Mouse (Mus musculus): Measurements from ENCODE around the gene Mapk10. TPM values are rescaled to one million over a fixed set of nuclear protein-coding genes. Genes with fewer than 3 reads are reported as not detected.

Mapk10 gene
- polyA plus RNA-seq, 1 experiment from 2014 or later, result 0.38 TPM

- no peaks in the 10 kb centered on the region for H3K4me1 ChIP-seq (ENCODE audit: control insufficient read depth, insufficient read depth, low read length)
- no peaks in the 10 kb centered on the region for H3K27me3 ChIP-seq (ENCODE audit: control insufficient read depth, insufficient read depth, low read length)
- WGBS, result 84% methylated on average over 7 of the region's 7 CpGs
- H3K36me3 ChIP-seq (ENCODE audit: control insufficient read depth, insufficient read depth, low read length), result no peaks in the 10 kb centered on the region
- no peaks in the 10 kb centered on the region for H3K9me3 ChIP-seq (ENCODE audit: control insufficient read depth, low read length)
- no peak overlapping the region for H3K9ac ChIP-seq (ENCODE audit: low read depth, low read length)
- H3K27ac ChIP-seq (ENCODE audit: low read depth, low read length), result no peak overlapping the region
- ATAC-seq (ENCODE audit: low FRiP score, low TSS enrichment), result no peak
- H3K4me2 ChIP-seq (replicated peaks; ENCODE audit: low read depth, low read length), result no peak overlapping the region
- H3K4me3 ChIP-seq (ENCODE audit: low read length), result no peak overlapping the region
These were observed 193.5 kb downstream of the Mapk10 start for GRCm38 (mm10) chr5:103017637-103018036.

GRCm38 (mm10) chr5:103014309-103014708 is 196.8 kb downstream of the Mapk10 start:
- Histone ChIP-seq H3K4me2 (replicated peaks; ENCODE audit: low read depth, low read length) (no peak overlapping the region), H3K27me3 (ENCODE audit: control insufficient read depth, insufficient read depth, low read length) (no peaks in the 10 kb centered on the region), H3K36me3 (ENCODE audit: control insufficient read depth, insufficient read depth, low read length) (no peaks in the 10 kb centered on the region), H3K4me3 (ENCODE audit: low read length) (no peak overlapping the region), H3K9ac (ENCODE audit: low read depth, low read length) (no peak overlapping the region), H3K9me3 (ENCODE audit: control insufficient read depth, low read length) (no peaks in the 10 kb centered on the region), H3K27ac (ENCODE audit: low read depth, low read length) (no peak overlapping the region), H3K4me1 (ENCODE audit: control insufficient read depth, insufficient read depth, low read length) (no peaks in the 10 kb centered on the region)
- WGBS, result 92% methylated on average over 4 of the region's 4 CpGs
- no peak for ATAC-seq (ENCODE audit: low FRiP score, low TSS enrichment)

- no peak for ATAC-seq (ENCODE audit: low FRiP score, low TSS enrichment)
- Histone ChIP-seq H3K4me3 (ENCODE audit: low read length) (no peak overlapping the region), H3K9ac (ENCODE audit: low read depth, low read length) (no peak overlapping the region), H3K36me3 (ENCODE audit: control insufficient read depth, insufficient read depth, low read length) (no peaks in the 10 kb centered on the region), H3K9me3 (ENCODE audit: control insufficient read depth, low read length) (no peaks in the 10 kb centered on the region), H3K4me2 (replicated peaks; ENCODE audit: low read depth, low read length) (no peak overlapping the region), H3K4me1 (ENCODE audit: control insufficient read depth, insufficient read depth, low read length) (no peaks in the 10 kb centered on the region), H3K27ac (ENCODE audit: low read depth, low read length) (no peak overlapping the region), H3K27me3 (ENCODE audit: control insufficient read depth, insufficient read depth, low read length) (no peaks in the 10 kb centered on the region)
- 86% methylated on average over 4 of the region's 4 CpGs for WGBS
These were observed 202.2 kb downstream of the Mapk10 start for GRCm38 (mm10) chr5:103008894-103009293.

- WGBS, result 54% methylated on average over 7 of the region's 7 CpGs
- ATAC-seq (ENCODE audit: low FRiP score, low TSS enrichment), result no peak
- Histone ChIP-seq H3K4me1 (ENCODE audit: control insufficient read depth, insufficient read depth, low read length) (no peaks in the 10 kb centered on the region), H3K27ac (ENCODE audit: low read depth, low read length) (no peak overlapping the region), H3K36me3 (ENCODE audit: control insufficient read depth, insufficient read depth, low read length) (no peaks in the 10 kb centered on the region), H3K9me3 (ENCODE audit: control insufficient read depth, low read length) (no peaks in the 10 kb centered on the region), H3K4me2 (replicated peaks; ENCODE audit: low read depth, low read length) (no peak overlapping the region), H3K27me3 (ENCODE audit: control insufficient read depth, insufficient read depth, low read length) (no peaks in the 10 kb centered on the region), H3K9ac (ENCODE audit: low read depth, low read length) (no peak overlapping the region), H3K4me3 (ENCODE audit: low read length) (no peak overlapping the region)
These were observed 209.0 kb downstream of the Mapk10 start for GRCm38 (mm10) chr5:103002116-103002515.

- Histone ChIP-seq H3K27ac (ENCODE audit: low read depth, low read length) (no peak overlapping the region), H3K4me1 (ENCODE audit: control insufficient read depth, insufficient read depth, low read length) (no peaks in the 10 kb centered on the region), H3K4me2 (replicated peaks; ENCODE audit: low read depth, low read length) (no peak overlapping the region), H3K4me3 (ENCODE audit: low read length) (no peak overlapping the region), H3K36me3 (ENCODE audit: control insufficient read depth, insufficient read depth, low read length) (no peaks in the 10 kb centered on the region), H3K9ac (ENCODE audit: low read depth, low read length) (no peak overlapping the region), H3K27me3 (ENCODE audit: control insufficient read depth, insufficient read depth, low read length) (no peaks in the 10 kb centered on the region), H3K9me3 (ENCODE audit: control insufficient read depth, low read length) (no peaks in the 10 kb centered on the region)
- no peak for ATAC-seq (ENCODE audit: low FRiP score, low TSS enrichment)
- WGBS, result 87% methylated on average over 6 of the region's 6 CpGs
These were observed 210.6 kb downstream of the Mapk10 start for GRCm38 (mm10) chr5:103000572-103000971.

GRCm38 (mm10) chr5:102998524-102998923 is 212.6 kb downstream of the Mapk10 start:
- Histone ChIP-seq H3K27me3 (ENCODE audit: control insufficient read depth, insufficient read depth, low read length) (no peaks in the 10 kb centered on the region), H3K4me1 (ENCODE audit: control insufficient read depth, insufficient read depth, low read length) (no peaks in the 10 kb centered on the region), H3K9me3 (ENCODE audit: control insufficient read depth, low read length) (no peaks in the 10 kb centered on the region), H3K36me3 (ENCODE audit: control insufficient read depth, insufficient read depth, low read length) (no peaks in the 10 kb centered on the region), H3K9ac (ENCODE audit: low read depth, low read length) (no peak overlapping the region), H3K4me2 (replicated peaks; ENCODE audit: low read depth, low read length) (no peak overlapping the region), H3K27ac (ENCODE audit: low read depth, low read length) (no peak overlapping the region), H3K4me3 (ENCODE audit: low read length) (no peak overlapping the region)
- no peak for ATAC-seq (ENCODE audit: low FRiP score, low TSS enrichment)
- WGBS, result 85% methylated on average over 7 of the region's 7 CpGs

GRCm38 (mm10) chr5:102997907-102998306 is 213.2 kb downstream of the Mapk10 start:
- no peak for ATAC-seq (ENCODE audit: low FRiP score, low TSS enrichment)
- no peaks in the 10 kb centered on the region for H3K27me3 ChIP-seq (ENCODE audit: control insufficient read depth, insufficient read depth, low read length)
- 89% methylated on average over 11 of the region's 11 CpGs for WGBS
- H3K4me3 ChIP-seq (ENCODE audit: low read length), result no peak overlapping the region
- H3K9ac ChIP-seq (ENCODE audit: low read depth, low read length), result no peak overlapping the region
- H3K27ac ChIP-seq (ENCODE audit: low read depth, low read length), result no peak overlapping the region
- no peaks in the 10 kb centered on the region for H3K4me1 ChIP-seq (ENCODE audit: control insufficient read depth, insufficient read depth, low read length)
- no peaks in the 10 kb centered on the region for H3K36me3 ChIP-seq (ENCODE audit: control insufficient read depth, insufficient read depth, low read length)
- no peaks in the 10 kb centered on the region for H3K9me3 ChIP-seq (ENCODE audit: control insufficient read depth, low read length)
- H3K4me2 ChIP-seq (replicated peaks; ENCODE audit: low read depth, low read length), result no peak overlapping the region

GRCm38 (mm10) chr5:102996331-102996730 is 214.8 kb downstream of the Mapk10 start:
- Histone ChIP-seq H3K9me3 (ENCODE audit: control insufficient read depth, low read length) (no peaks in the 10 kb centered on the region), H3K36me3 (ENCODE audit: control insufficient read depth, insufficient read depth, low read length) (no peaks in the 10 kb centered on the region), H3K4me2 (replicated peaks; ENCODE audit: low read depth, low read length) (no peak overlapping the region), H3K27ac (ENCODE audit: low read depth, low read length) (no peak overlapping the region), H3K4me3 (ENCODE audit: low read length) (no peak overlapping the region), H3K27me3 (ENCODE audit: control insufficient read depth, insufficient read depth, low read length) (no peaks in the 10 kb centered on the region), H3K9ac (ENCODE audit: low read depth, low read length) (no peak overlapping the region), H3K4me1 (ENCODE audit: control insufficient read depth, insufficient read depth, low read length) (no peaks in the 10 kb centered on the region)
- ATAC-seq (ENCODE audit: low FRiP score, low TSS enrichment), result no peak
- 77% methylated on average over 7 of the region's 7 CpGs for WGBS

- no peaks in the 10 kb centered on the region for H3K36me3 ChIP-seq (ENCODE audit: control insufficient read depth, insufficient read depth, low read length)
- H3K27ac ChIP-seq (ENCODE audit: low read depth, low read length), result no peak overlapping the region
- no peaks in the 10 kb centered on the region for H3K9me3 ChIP-seq (ENCODE audit: control insufficient read depth, low read length)
- no peak overlapping the region for H3K9ac ChIP-seq (ENCODE audit: low read depth, low read length)
- ATAC-seq (ENCODE audit: low FRiP score, low TSS enrichment), result no peak
- no peaks in the 10 kb centered on the region for H3K4me1 ChIP-seq (ENCODE audit: control insufficient read depth, insufficient read depth, low read length)
- no peak overlapping the region for H3K4me3 ChIP-seq (ENCODE audit: low read length)
- H3K4me2 ChIP-seq (replicated peaks; ENCODE audit: low read depth, low read length), result no peak overlapping the region
- H3K27me3 ChIP-seq (ENCODE audit: control insufficient read depth, insufficient read depth, low read length), result no peaks in the 10 kb centered on the region
These were observed 215.2 kb downstream of the Mapk10 start for GRCm38 (mm10) chr5:102995928-102996327.

- no peak for ATAC-seq (ENCODE audit: low FRiP score, low TSS enrichment)
- Histone ChIP-seq H3K36me3 (ENCODE audit: control insufficient read depth, insufficient read depth, low read length) (no peaks in the 10 kb centered on the region), H3K9ac (ENCODE audit: low read depth, low read length) (no peak overlapping the region), H3K27me3 (ENCODE audit: control insufficient read depth, insufficient read depth, low read length) (no peaks in the 10 kb centered on the region), H3K4me3 (ENCODE audit: low read length) (no peak overlapping the region), H3K27ac (ENCODE audit: low read depth, low read length) (no peak overlapping the region), H3K4me2 (replicated peaks; ENCODE audit: low read depth, low read length) (no peak overlapping the region), H3K4me1 (ENCODE audit: control insufficient read depth, insufficient read depth, low read length) (no peaks in the 10 kb centered on the region), H3K9me3 (ENCODE audit: control insufficient read depth, low read length) (no peaks in the 10 kb centered on the region)
- 82% methylated on average over 5 of the region's 5 CpGs for WGBS
These were observed 217.2 kb downstream of the Mapk10 start for GRCm38 (mm10) chr5:102993951-102994350.

Data from kidney, embryonic 14.5 days (tissue).